In genomic region chr12:51242839-51243238, GRCm38 (mm10) we compare ENCODE assay signal across 15 mouse cellular contexts.
A peak's percentile ranks its signal among the peaks of the same experiment; 100 is the strongest.
DNase-seq lines count a peak whose midpoint lies in the region; ATAC-seq lines count a peak whose summit lies in the region.
"Had no signal": no experiment of that assay in that cellular context is flagged by ENCODE, and none has a peak within 500 bp of the region (broad histone marks: within the 10 kb centered on the region; RNA-seq: fewer than 3 reads in every experiment).

No protein-coding gene starts in this region.

- ATAC-seq in frontal cortex, adult (ENCODE audit: low TSS enrichment) = peak; percentile 75
- ATAC-seq: forebrain, embryonic 13.5 days; hindbrain, postnatal 0 days had no signal

- DNase-seq in frontal cortex, postnatal 10 days (ENCODE audit: low spot score in 2 of 2) = no peak
- peak; percentile 18 for DNase-seq in right cerebral cortex, adult 18-20 months
- no peak for DNase-seq in right cerebral cortex, postnatal 25 days
- DNase-seq in right cerebral cortex, postnatal 10 days (ENCODE audit: low spot score in 2 of 2) = peak; percentile 29 to 50
- no peak for DNase-seq in embryo, embryonic 10.5 days (ENCODE audit: low spot score)
- no peak for DNase-seq in liver
- DNase-seq: adrenal gland, adult 8-10 months; cerebellum, adult 2 months; cerebellum, postnatal 10 days; gastrocnemius, postnatal 14 days; heart, adult 2 months; heart, postnatal 14 days had no signal

Comparison
In these comparisons a context has a peak if more than half of its experiments do, and no peak if none do; other contexts are left out.
1. DNase-seq: peak in right cerebral cortex, adult 18-20 months (single experiment) and right cerebral cortex, postnatal 10 days (2 of 2); none in frontal cortex, postnatal 10 days (0 of 2), right cerebral cortex, postnatal 25 days (single experiment), embryo, embryonic 10.5 days (single experiment) and liver (single experiment).